Mouse (Mus musculus) stomach, postnatal 0 days (tissue): ENCODE results near the gene Actn3. TPM values are rescaled to one million over a fixed set of nuclear protein-coding genes. Genes with fewer than 3 reads are reported as not detected.
A peak's percentile ranks its signal among the peaks of the same experiment; 100 is the strongest.

Source experiments
- ATAC-seq: fragments of 200-750 bp; cut with Nextera tagmentation; 2 replicates; pipeline ENCODE4 v1.8.0; 2017; ENCODE audit not compliant: low FRiP score, low TSS enrichment
- DNase-seq: peaks from one replicate; pipeline ENCODE4 v3.0.0-alpha.2; 2016; ENCODE audit warnings: low spot score
- H3K27ac ChIP-seq: fragments of 300-500 bp; sonication (generic); replicated peaks from 2 replicates; pipeline ENCODE4 v1.5.1; 2014; ENCODE audit warnings: mild to moderate bottlenecking, control low read depth
- H3K27me3 ChIP-seq: fragments of 300-500 bp; sonication (generic); 2 replicates; pipeline ENCODE4 v1.6.1; 2014; ENCODE audit warnings: low read length; ENCODE audit not compliant: control insufficient read depth, insufficient read depth
- H3K36me3 ChIP-seq: fragments of 300-500 bp; sonication (generic); 2 replicates; pipeline ENCODE4 v1.6.1; 2014; ENCODE audit warnings: low read length, mixed read lengths; ENCODE audit not compliant: control insufficient read depth, insufficient read depth
- H3K4me1 ChIP-seq: fragments of 300-500 bp; sonication (generic); replicated peaks from 2 replicates; pipeline ENCODE4 v1.6.1; 2014; ENCODE audit warnings: antibody characterized with exemption; ENCODE audit not compliant: control insufficient read depth, insufficient read depth
- H3K4me2 ChIP-seq: fragments of 300-500 bp; sonication (generic); replicated peaks from 2 replicates; pipeline ENCODE4 v1.6.1; 2014; ENCODE audit warnings: low read depth, mild to moderate bottlenecking, control low read depth, moderate library complexity
- H3K4me3 ChIP-seq: fragments of 300-500 bp; sonication (generic); 2 replicates; pipeline ENCODE4 v1.5.1; 2014; ENCODE audit warnings: low read depth, low read length, control low read depth
- H3K9ac ChIP-seq: fragments of 300-500 bp; sonication (generic); 2 replicates; pipeline ENCODE4 v1.6.1; 2014; ENCODE audit warnings: mild to moderate bottlenecking, low read length, control low read depth, mixed read lengths
- H3K9me3 ChIP-seq: fragments of 300-500 bp; sonication (generic); 2 replicates; pipeline ENCODE4 v1.6.1; 2016; ENCODE audit warnings: low read length; ENCODE audit not compliant: control insufficient read depth
- CTCF ChIP-seq: IDR thresholded peaks from 2 replicates; pipeline ENCODE4 v1.5.1; 2016; ENCODE audit warnings: antibody characterized with exemption, low read depth, mild to moderate bottlenecking, moderate library complexity
- EP300 ChIP-seq: optimal IDR thresholded peaks from 2 replicates; pipeline ENCODE3; 2016; ENCODE audit warnings: antibody characterized with exemption
- WGBS: fragments of 180-500 bp; shearing (Covaris S2); extraction: QIAGEN DNeasy Blood & Tissue Kit; methylation state at CpG from one replicate; pipeline ENCODE4 v1.1.7; 2014; 5-methylcytosine and 5-hydroxymethylcytosine counted together
- polyA plus RNA-seq: library from polyadenylated mRNA; unstranded; fragments of >200 nt; fragmentation: Nextera tagmentation; extraction: Ambion mirVana; gene quantifications from 2 replicates; pipeline ENCODE4 v1.2.1, GENCODE M21; 2015

Gene Actn3
- polyA plus RNA-seq, 1 experiment from 2014 or later = 1.3 TPM

DNA sequence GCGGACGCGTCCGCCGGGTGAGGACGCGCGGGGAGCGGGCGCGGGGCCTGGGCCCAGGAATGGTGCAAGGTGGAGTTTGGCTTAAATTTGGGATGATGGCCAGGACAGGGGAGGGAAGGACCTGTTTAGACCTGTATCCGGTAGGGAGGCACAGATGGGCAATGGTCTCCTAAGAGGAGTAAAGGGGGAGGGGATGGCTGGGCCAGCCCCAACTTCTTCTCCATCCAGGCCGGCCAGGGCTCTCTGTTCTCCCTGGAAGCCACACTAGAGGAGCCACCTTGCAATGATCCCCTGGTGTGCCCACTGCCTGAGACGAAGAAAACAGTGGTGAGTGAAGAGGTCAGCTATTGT lies 22.3 kb downstream of the Actn3 start:
- no peak overlapping the region; the same call in 1 of the 2 replicates for H3K27ac ChIP-seq

DNA sequence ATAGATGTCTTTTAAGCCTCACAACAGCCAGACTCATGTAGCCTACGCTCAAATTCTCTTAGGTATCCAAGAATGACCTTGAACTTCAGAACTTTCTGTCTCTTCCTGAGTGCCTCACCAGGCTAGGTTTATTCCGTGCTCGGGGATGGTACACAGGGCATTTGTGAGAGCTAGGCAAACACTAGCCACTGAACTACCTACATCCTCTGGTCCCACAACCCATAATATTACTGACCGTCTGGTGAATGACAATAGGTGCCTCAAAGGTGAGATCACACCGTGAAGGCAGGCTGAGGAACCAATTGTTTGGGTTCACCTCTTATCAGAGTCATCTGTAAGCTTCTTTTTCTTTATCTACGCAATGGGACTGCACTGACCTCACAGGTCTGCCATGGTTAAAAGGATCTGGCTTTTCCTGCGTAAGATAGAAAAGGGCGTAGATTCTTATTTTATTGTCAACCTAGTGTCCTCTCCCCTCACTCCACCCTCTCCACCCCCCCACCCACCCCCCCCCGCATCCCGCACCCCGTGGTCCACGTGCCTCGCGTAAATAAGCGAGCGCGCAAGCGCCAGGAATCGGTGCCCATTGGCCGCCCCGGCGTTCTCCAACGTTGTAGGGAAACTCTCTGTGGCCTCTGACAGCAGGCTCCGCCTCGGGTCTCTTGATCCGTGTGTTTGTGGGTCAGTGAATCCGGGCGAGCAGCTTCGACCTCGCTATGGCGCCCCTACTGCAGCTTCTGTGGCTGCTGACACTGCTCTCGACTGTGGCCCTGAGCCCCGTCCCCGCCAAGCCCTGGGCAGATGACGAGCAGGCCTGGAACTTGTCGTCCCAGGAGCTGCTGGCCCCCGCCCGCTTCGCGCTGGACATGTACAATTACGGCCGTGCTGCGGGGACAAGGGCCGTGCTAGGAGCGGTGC lies 22.9 kb downstream of the Actn3 start, which contains the start of gene Ctsf:
Gene Ctsf (plus strand): TSS at position 579 of the 918 bp plus-strand sequence.
- 2% methylated on average over 43 of the region's 45 CpGs for WGBS
- Histone ChIP-seq H3K9me3 (no peaks in the 10 kb centered on the region), H3K36me3 (no peaks in the 10 kb centered on the region), H3K4me2 (peak within 1 kb of the TSS; percentile 98), H3K27me3 (no peaks in the 10 kb centered on the region), H3K4me3 (peak within 1 kb of the TSS; percentile 60), H3K9ac (peak within 1 kb of the TSS; percentile 65), H3K4me1 (no peaks in the 10 kb centered on the region), H3K27ac (no peak within 1 kb of the TSS; the same call in 1 of the 2 replicates)
- peak; percentile 82 for DNase-seq
- TF ChIP-seq CTCF = peak; percentile 23; the same call in 1 of the 2 replicates
- no peak for TF ChIP-seq EP300
- peak; percentile 85 for ATAC-seq

More for the DNA sequence above, 22.3 kb downstream of the Actn3 start:
- Histone ChIP-seq H3K4me2 (peak overlapping the region; percentile 98), H3K36me3 (no peaks in the 10 kb centered on the region), H3K4me3 (peak overlapping the region; percentile 60), H3K9ac (peak overlapping the region; percentile 65), H3K27me3 (no peaks in the 10 kb centered on the region), H3K4me1 (no peaks in the 10 kb centered on the region), H3K9me3 (no peaks in the 10 kb centered on the region)
- DNase-seq (no peak), ATAC-seq (no peak; the same call in 1 of the 2 replicates)
- TF ChIP-seq CTCF (no peak), EP300 (no peak)
- 1% methylated on average over 14 of the region's 14 CpGs for WGBS

DNA sequence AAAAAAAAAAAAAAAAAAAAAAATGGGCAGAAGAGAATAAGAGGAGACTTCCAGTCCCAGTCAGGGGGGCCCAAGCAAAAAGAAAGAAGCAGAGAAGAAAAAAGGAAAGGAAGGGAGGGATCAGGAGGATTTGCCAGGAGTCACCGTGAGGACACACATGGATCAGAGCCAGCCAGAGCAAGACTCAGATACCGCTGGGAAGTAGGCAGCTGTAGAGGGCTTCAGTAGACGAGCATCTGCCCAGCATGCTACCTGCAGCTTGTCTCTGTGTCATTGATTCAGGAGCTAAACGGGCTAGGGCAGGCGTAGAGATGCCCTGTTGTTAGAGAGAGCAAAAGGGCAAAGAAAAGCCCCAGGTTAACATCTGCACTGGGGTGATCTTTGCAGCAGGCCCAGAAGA lies 27.4 kb downstream of the Actn3 start:
- H3K9me3 ChIP-seq = no peaks in the 10 kb centered on the region
- no peak overlapping the region for H3K4me3 ChIP-seq
- ATAC-seq (no peak), DNase-seq (no peak)
- no peaks in the 10 kb centered on the region for H3K36me3 ChIP-seq
- no peaks in the 10 kb centered on the region for H3K27me3 ChIP-seq
- H3K9ac ChIP-seq = no peak overlapping the region
- no peak for TF ChIP-seq CTCF
- no peak for TF ChIP-seq EP300
- no peaks in the 10 kb centered on the region for H3K4me1 ChIP-seq
- no peak overlapping the region for H3K4me2 ChIP-seq
- 37% methylated on average over 5 of the region's 5 CpGs for WGBS
- no peak overlapping the region for H3K27ac ChIP-seq

DNA sequence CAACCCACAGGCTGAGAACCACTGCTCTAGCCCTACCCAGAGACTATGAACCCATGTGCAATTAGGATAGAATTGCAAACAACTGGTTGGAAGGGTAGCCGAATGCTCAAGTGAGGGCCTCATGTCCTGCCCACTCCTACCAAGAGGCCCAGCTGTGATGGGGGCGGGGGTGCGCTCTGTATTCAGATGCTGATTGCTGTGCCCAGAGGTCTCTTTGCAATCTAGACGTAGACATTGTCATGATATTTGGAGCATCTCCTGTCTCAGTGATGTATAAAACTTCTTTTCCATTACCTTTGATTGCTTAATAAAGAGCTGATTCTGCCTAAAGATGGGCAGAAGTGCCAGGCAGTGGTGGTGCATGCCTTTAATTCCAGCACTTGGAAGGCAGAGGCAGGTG lies 27.9 kb downstream of the Actn3 start:
- DNase-seq (no peak), ATAC-seq (no peak)
- TF ChIP-seq CTCF (no peak), EP300 (no peak)
- Histone ChIP-seq H3K9ac (no peak overlapping the region), H3K9me3 (no peaks in the 10 kb centered on the region), H3K4me2 (no peak overlapping the region), H3K27ac (no peak overlapping the region), H3K4me3 (no peak overlapping the region), H3K27me3 (no peaks in the 10 kb centered on the region), H3K4me1 (no peaks in the 10 kb centered on the region), H3K36me3 (no peaks in the 10 kb centered on the region)
- WGBS = 62% methylated on average over 4 of the region's 4 CpGs

DNA sequence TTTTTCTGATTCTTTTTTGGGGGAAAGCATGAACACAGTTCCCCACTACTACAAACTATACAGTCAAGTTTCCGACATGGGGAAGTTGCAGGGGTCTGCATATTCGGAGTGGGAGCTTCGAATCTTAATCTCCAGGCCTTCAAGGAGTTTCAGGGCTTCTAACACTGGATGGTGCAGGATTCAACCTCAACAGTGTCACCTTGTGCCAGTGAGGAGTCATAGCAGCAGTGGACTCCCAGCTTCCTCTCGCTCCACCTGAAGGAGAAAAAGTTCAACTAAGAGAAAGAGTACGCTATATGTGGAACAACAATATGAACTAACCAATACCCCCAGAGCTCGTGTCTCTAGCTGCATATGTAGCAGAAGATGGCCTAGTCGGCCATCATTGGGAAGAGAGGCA lies 30.2 kb downstream of the Actn3 start:
- Histone ChIP-seq H3K9ac (no peak overlapping the region), H3K27ac (no peak overlapping the region), H3K4me3 (no peak overlapping the region), H3K27me3 (no peaks in the 10 kb centered on the region), H3K4me2 (no peak overlapping the region), H3K4me1 (no peaks in the 10 kb centered on the region), H3K36me3 (no peaks in the 10 kb centered on the region), H3K9me3 (no peaks in the 10 kb centered on the region)
- WGBS = 24% methylated on average over 7 of the region's 7 CpGs
- TF ChIP-seq CTCF = peak; percentile 78
- TF ChIP-seq EP300 = no peak
- peak; percentile 74 for ATAC-seq
- DNase-seq = peak; percentile 34

DNA sequence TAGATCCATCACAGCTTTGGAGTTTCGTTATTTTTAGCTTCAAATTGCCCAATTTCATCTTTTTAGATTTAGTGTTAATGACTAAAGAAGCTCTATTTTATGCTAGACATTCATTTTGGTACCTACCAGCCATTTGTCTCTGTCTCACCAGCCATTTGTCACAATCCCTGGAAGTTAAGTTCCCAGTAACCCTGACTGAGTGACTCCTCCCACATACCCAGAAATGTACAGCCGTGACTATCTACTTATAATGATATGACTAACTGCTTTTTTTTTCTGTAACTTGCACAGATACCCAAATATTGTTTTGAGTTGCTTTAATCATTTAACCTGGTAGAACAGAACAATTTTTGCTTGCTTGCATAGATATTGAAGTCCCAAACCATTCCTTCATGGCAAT lies 31.9 kb downstream of the Actn3 start:
- Histone ChIP-seq H3K4me2 (no peak overlapping the region), H3K9me3 (no peaks in the 10 kb centered on the region), H3K9ac (no peak overlapping the region), H3K27me3 (0 out of 2 replicates have a peak, but pooled peaks cover 3% of the 10 kb centered on the region), H3K4me1 (no peaks in the 10 kb centered on the region), H3K27ac (no peak overlapping the region), H3K4me3 (no peak overlapping the region), H3K36me3 (no peaks in the 10 kb centered on the region)
- DNase-seq = no peak
- WGBS = 42% methylated on average over 2 of the region's 2 CpGs
- ATAC-seq = no peak
- no peak for TF ChIP-seq CTCF
- TF ChIP-seq EP300 = no peak
